Mouse (Mus musculus) urinary bladder, adult 18-20 months (tissue): ENCODE results near the gene Gm40460.
"Not testable (repeated sequence)": the region's sequence is repeated elsewhere in the genome, so short reads cannot be mapped to it uniquely, and the experiment has no call there.

ENCODE experiments used
- DNase-seq, 2 experiments: peaks; one replicate each; pipeline ENCODE4 v3.0.0; 2022; ENCODE audit warnings: low spot score in 2 of 2, mixed read lengths in 2 of 2

Gm40460 gene

GRCm38 (mm10) chr7:142240978-142241377 lies at the start of gene Gm40460:
Gm40460 (minus strand) TSS chr7:142241078.
- no peak for DNase-seq

GRCm38 (mm10) chr7:142285910-142286612 lies 45.2 kb upstream of the Gm40460 start:
- DNase-seq = not testable (repeated sequence)

GRCm38 (mm10) chr7:142285130-142285835 lies 44.4 kb upstream of the Gm40460 start:
- DNase-seq = peak; percentile 10 to 26

GRCm38 (mm10) chr7:142284615-142285080 lies 43.8 kb upstream of the Gm40460 start:
- peak; percentile 81 to 85 for DNase-seq

- DNase-seq = peak; percentile 37 to 60
These were observed 43.2 kb upstream of the Gm40460 start for GRCm38 (mm10) chr7:142284023-142284591.

- DNase-seq = not testable (repeated sequence)
These were observed 42.0 kb upstream of the Gm40460 start for GRCm38 (mm10) chr7:142282847-142283246.

GRCm38 (mm10) chr7:142279291-142279690 lies 38.4 kb upstream of the Gm40460 start:
- DNase-seq = not testable (repeated sequence)

GRCm38 (mm10) chr7:142278183-142278582 lies 37.3 kb upstream of the Gm40460 start:
- DNase-seq = peak in 1 of 2 experiments; percentile 65

GRCm38 (mm10) chr7:142274263-142274662 lies 33.4 kb upstream of the Gm40460 start, which contains the start of gene Gm4559:
Gm4559 (minus strand) TSS chr7:142274363.
- DNase-seq = not testable (repeated sequence)

GRCm38 (mm10) chr7:142258254-142258653 lies 17.4 kb upstream of the Gm40460 start, which contains the start of gene Gm2431:
Gm2431 (minus strand) TSS chr7:142258354.
- not testable (repeated sequence) for DNase-seq

- no peak for DNase-seq
These were observed 14.6 kb upstream of the Gm40460 start for GRCm38 (mm10) chr7:142255517-142255916.

GRCm38 (mm10) chr7:142249824-142250223 lies 8.9 kb upstream of the Gm40460 start:
- peak in 1 of 2 experiments; percentile 19 for DNase-seq

GRCm38 (mm10) chr7:142231540-142231939 lies 9.3 kb downstream of the Gm40460 start:
- DNase-seq = no peak

- not testable (repeated sequence) for DNase-seq
These were observed 11.0 kb downstream of the Gm40460 start, which contains the start of gene Krtap5-5 for GRCm38 (mm10) chr7:142229871-142230270. Krtap5-5 (minus strand) TSS chr7:142229971.

GRCm38 (mm10) chr7:142224518-142224917 lies 16.4 kb downstream of the Gm40460 start:
- DNase-seq = no peak

GRCm38 (mm10) chr7:142212136-142212535 lies 28.7 kb downstream of the Gm40460 start:
- not testable (repeated sequence) for DNase-seq

- no peak for DNase-seq
These were observed 29.3 kb downstream of the Gm40460 start, which contains the start of gene Gm7579 for GRCm38 (mm10) chr7:142211559-142211958. Gm7579 (plus strand) TSS chr7:142211859.

GRCm38 (mm10) chr7:142206891-142207290 lies 34.0 kb downstream of the Gm40460 start:
- not testable (repeated sequence) for DNase-seq

GRCm38 (mm10) chr7:142205488-142205887 lies 35.4 kb downstream of the Gm40460 start:
- no peak for DNase-seq

- no peak for DNase-seq
These were observed 39.8 kb downstream of the Gm40460 start, which contains the start of gene Krtap5-3 for GRCm38 (mm10) chr7:142201064-142201463. Krtap5-3 (plus strand) TSS chr7:142201364.

GRCm38 (mm10) chr7:142198748-142199147 lies 42.1 kb downstream of the Gm40460 start:
- DNase-seq = no peak
